Mouse (Mus musculus): ENCODE data around the gene Gm44579.
A peak's percentile ranks its signal among the peaks of the same experiment; 100 is the strongest.

Gene Gm44579

DNA sequence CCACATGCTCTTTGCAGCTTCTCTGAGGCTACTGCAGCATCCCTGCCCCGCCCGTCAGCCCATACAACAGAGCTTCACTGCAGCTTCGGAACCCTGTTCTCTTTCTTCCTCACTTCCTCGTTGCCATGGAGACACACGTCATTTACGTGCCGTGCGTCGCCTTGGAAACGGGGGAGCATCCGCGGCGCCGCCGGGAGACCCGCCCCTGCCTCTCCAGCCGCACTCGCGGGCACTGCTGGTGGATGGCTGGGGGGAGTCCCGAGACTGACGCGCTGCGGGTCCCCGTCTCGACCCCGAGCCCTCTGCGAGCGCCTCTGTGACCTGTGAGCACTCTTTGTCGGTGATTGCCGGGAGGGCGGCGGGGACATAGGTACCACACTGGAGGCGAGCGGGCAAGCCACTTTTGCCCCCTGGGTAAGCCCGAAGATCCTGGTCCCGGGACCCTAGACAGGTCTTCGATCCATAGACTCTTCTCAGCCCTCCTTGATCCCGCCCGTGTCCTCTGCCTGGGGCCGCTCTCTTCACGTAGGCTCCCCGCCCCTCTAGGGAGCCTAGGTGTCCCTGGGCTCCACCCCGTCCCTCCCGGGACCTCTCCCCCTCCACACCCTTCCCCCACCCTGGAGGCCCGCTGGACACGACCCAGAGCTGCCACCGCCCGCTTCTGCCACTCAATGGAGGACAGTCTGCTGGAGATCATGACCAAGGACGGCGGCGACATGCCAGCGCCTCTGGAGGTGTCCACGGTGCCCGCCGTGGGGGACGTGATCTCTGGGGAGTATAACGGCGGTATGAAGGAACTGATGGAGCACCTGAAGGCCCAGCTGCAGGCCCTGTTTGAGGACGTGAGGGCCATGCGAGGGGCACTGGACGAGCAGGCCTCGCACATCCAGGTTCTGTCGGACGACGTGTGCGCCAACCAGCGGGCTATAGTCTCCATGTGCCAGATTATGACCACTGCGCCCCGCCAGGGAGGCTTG, 52.8 kb downstream of the Gm44579 start:
- peak; percentile 98 for DNase-seq (ENCODE audit: low read depth, low spot score)

DNA sequence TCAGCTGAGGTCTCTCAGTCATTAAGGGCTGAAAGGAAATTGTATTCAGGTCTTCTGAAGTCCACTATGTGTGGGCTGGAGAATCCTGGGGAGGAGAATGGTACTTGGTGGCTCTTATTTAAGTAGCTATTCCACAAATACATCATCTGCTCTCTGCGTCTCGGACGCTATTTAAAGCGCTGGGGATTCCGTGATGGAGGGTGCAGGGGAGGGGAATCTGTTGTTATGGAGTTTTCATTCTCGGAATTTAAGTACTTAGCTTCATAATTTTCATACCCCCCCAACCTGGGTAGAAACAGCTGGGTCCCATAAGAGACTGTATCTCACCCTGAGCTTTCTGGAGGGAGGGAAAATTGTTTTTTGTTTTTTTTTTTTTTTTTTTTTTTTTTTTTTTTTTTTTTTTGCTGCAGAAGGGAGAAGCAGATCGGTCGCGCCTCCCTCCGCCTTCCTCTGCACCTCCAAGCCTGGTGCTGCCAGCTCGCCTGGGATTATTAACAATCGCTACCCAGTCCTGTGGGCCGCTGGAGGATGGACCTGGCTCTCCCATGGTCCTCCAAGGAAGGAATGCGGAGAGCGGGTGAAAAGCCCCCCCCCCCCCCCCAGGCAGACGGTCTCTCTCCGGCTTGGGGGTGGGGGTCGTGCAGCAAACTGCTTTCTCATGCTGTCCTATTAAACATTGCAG, 53.7 kb downstream of the Gm44579 start, which contains the start of gene Ccdc184:
Gene Ccdc184, plus strand, starts transcription at position 196 of the 682 bp plus-strand sequence.
- no peak for DNase-seq (ENCODE audit: low read depth, low spot score)

DNA sequence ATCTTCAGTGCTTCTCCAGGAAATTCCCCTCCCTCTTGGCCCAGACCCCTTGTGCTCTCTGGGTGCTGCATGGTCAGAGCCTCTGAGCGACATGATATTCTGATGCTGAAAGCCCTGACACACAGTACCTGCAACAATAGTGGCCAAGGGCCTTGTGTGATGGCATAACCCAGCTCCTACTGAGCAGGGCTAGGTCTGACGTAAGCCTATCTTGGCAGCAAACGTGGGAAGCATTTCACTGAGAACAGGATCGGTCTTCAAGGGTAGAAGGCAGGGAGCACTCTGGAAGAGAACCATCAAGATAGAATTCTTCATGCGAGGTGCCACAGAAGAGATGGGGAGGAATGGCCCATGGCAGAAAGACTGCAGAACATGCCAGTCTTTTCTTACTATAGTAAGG, 55.3 kb downstream of the Gm44579 start, which contains the start of gene Asb8:
Gene Asb8, minus strand, starts transcription at position 101 of the 400 bp plus-strand sequence.
- DNase-seq (ENCODE audit: low read depth, low spot score), result no peak

DNA sequence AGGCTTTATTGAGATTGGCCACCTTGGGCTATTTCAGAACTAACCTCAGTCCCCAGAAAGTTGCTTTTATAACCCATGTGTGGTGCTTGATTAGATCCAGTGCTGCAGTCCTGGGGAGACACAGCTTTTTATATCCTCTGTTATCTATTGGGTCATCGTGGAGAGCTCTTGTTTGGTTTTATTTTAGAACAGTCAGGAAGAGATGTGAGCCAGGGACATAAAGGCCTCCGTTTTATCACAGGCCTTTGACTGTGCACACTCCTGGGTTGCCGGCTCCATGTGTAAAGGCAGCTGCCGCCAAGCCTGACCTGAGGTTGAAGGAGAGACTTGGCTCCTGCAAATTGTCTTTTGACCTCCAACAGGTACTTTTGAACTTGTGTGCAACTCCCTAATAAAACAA, 58.2 kb downstream of the Gm44579 start:
- no peak for DNase-seq (ENCODE audit: low read depth, low spot score)

DNA sequence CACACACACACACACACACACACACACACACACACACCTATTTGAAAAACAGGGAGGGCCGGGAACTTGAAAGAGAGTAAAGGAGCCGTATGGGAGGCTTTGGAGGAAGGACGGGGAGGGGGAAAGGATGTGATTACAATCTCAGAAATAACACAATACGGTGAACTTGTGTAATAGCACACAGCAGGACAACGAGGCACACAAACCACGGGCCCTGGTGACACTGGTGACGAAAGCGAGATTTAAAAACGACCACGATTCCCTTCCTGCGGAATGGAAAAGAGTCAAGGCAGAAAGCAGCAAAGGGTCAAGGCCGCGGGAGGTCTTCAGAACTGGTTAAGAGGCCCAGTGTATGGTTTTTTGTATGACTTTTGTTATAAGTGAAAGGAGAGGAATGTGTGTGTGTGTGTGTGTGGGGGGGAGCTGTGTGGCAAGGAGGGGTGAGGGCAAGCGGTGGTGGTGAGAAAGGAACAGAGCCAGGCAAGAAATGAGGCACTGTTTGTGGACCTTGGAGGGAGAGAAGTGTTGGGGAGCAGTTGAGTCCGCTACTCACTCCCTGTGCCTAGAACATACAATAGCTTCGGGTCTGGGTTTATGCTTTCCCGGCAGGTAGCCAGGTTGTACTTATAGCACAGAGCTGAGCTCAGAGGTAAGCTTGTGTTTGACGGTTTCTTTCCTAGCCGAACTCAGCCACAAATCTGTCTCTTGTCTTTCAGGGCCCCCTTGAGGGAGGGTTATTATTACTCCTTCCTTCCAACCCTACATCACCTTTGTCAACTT, 59.6 kb downstream of the Gm44579 start:
- no peak for DNase-seq (ENCODE audit: low read depth, low spot score)

DNA sequence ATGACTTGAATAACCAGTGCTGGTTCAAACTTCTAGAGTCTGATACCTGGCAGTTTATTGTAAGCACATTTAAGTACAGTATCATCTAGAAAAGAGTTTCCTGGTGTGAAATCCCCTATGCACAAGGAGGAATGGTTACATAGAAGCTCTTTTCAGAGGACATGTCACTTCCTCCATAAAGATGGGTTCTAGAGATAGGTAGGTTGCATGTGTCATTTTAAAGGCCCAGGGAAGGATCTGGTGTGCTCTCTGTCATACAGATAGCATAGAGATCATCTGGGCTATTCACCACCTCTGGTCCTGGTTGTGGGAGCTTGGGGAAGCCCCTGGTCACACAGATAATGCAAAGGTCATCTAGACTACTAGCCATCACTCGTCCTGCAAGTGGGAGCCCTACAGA, 63.5 kb downstream of the Gm44579 start:
- no peak for DNase-seq (ENCODE audit: low read depth, low spot score)

DNA sequence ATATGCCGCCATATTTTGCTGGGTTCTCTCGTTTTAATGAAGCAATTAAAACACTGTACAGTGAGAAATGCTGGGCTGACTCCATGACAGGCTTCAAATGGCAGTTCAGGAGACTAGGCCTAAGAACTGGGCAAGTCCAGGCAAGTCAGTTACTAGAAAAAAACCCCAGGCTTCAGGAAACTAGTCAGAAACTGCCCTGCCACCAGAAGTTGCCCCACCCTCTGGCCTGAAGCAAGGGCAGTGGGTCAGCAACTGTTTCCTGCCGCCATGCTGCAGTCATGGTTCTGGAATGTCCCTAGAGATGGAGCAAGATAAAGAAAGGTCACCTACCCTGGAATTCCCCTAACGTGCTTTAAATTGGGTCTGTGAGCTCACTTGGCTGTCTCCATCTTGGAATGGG, 64.8 kb downstream of the Gm44579 start:
- DNase-seq (ENCODE audit: low read depth, low spot score), result peak; percentile 89

DNA sequence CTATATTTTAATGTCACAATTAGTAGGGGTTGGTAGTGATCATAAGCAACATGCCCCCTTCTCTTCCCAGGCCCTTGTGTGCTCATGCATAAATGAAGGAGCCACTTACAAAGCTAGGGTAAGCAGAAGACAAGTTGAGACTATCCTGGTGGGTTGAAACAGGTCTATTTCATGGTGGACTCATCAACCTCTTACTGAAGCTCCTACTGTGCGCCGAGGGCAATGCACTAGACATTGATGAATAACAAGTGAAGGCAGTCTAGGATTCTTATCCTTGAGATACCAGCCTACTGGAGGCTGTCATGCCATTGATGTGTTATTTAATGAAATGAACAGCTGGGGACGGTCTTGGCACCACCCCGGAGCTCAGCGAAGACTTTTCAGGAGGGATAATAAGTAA, 65.5 kb downstream of the Gm44579 start:
- DNase-seq (ENCODE audit: low read depth, low spot score), result peak; percentile 48

DNA sequence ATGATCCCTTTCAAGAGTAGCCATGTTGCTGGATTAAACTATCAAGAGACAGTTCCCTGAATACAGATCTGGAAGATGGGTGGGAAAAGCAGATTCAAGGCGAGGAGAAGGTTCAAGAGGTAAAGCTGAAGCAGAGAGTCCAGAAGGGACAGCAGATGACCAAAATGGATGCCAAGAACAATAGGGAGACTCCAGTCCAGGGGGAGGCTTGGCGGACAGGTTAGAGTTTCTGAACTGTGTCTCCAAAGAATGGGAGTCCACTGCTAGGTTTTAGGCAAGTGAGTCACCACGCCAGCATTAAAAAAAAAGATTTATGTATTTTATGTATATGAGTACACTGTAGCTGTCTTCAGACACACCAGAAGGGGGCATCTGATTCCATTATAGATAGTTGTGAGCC, 66.1 kb downstream of the Gm44579 start:
- DNase-seq (ENCODE audit: low read depth, low spot score), result no peak

DNA sequence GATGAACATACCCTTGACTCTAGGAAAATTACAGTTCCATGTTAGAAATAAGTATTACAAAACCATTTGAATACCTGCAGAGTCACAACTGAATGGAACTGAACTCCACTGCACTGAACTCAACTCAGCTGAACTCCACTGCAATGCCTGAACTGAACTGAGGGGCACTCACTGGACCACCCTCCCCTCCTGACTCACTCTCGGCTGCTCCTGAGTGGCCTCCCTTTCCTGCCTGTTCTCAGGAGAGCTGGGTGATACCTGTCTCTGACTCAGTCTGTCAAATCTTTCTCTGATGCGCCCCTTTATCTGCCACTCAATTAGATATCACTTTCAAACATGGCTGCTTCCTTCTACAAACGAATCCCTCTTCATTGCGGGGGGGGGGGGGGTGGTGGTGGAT, 66.6 kb downstream of the Gm44579 start:
- no peak for DNase-seq (ENCODE audit: low read depth, low spot score)

DNA sequence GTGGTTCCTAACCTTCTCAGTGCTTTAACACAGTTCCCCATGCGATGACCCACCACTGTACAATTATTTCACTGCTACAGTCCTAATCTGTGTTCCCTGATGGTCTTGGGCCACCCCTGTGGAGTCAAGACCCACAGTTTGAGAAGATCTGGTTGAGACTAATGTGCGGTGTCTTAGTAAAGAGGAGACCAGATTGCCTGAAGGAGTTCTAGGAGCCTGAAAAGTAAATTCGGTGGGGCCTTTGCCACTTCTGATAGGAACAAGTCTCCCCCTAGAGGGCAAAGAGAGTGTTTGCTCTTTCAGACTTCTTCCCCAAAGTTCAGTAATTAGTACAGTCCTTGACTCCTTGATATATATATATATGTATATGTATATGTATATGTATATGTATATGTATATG, 67.2 kb downstream of the Gm44579 start:
- DNase-seq (ENCODE audit: low read depth, low spot score), result peak; percentile 85

DNA sequence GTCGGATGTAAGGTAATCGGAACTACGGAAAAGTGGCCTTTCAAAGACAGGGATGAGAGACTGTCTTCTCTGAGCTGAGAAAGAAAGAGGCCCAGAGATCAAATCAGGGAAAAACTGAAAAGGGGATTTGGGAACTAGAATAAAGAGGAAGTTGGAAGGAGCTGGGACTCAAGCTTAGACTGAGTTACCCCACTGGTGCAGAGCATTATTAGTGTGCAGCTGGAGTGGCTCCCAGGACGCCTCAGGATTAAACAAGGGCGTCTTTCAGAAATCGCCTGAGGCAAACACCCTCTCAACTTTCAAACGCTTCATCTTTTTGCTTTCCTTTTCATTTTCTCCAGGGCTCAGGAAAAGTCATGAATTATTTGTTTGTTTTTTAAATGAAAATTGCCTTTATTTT, 67.9 kb downstream of the Gm44579 start:
- DNase-seq (ENCODE audit: low read depth, low spot score), result no peak

DNA sequence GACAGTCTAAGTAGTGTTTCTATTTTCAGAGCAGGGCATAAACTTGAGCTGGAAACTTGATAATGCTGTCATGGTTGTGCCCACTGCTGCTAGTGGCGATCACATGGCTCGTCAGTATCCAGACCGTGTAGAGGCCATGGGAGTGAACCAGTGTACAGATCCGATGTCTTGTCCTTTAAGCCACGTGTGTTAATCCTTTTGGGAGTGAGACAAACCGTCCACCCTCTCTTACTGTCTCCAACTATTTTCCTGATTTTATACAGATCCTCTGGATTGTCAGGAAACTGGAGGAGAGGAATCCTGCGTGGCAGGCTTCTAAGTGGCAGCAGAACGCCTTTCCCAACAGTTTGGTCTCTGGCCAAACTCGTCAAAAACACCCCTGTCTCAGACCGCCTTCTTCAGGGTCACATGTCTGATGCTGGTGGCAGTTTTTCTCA, 71.6 kb downstream of the Gm44579 start:
- DNase-seq (ENCODE audit: low read depth, low spot score), result no peak

DNA sequence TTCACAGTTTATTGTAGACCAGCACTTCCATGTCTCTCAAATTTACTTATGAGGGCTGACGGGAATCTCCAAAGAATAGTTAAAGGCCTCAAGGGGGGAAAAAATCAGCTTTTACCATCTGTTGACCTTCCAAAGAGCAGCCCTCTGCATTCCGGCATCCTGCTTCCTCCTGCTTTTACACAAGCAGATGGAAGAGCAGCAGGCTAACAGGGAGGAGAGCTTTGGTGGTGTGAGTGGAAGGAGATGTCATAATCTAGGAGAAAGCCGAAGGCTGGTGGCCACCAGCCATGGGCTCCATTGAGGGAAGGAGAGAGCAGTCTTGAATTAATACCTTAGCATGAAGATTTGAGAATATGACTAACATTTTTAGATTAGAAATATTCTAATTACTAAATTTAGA, 72.4 kb downstream of the Gm44579 start:
- DNase-seq (ENCODE audit: low read depth, low spot score), result no peak

DNA sequence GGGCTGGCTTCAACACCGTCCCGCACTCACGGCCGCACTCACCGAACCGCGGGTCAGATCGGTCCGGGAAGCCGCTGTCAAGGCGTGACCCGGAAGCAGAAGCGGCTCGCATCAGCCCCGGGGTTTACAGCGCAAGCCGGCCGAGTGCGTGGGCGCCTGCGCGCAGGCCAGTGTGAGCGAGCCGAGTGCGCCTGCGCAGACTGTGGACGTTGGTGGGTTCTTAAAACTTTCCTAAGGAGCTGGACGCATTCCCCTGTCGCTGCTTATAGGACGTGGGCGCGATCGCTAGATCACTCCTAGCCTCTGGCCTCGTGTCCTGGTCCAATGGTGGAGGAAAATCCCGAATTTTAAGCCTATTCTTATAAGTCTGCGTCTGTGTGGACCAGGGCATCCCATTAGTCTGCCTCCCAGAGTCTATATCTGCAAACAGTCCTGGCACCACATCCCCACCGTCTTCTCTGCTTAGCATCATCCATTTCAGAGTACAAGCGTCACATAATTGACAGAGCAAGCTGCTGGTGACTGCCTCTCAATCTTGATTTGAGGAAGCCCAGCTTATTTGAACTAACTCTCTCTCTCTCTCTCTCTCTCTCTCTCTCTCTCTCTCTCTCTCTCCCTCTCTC, 75.1 kb downstream of the Gm44579 start:
- peak; percentile 91 for DNase-seq (ENCODE audit: low read depth, low spot score)

DNA sequence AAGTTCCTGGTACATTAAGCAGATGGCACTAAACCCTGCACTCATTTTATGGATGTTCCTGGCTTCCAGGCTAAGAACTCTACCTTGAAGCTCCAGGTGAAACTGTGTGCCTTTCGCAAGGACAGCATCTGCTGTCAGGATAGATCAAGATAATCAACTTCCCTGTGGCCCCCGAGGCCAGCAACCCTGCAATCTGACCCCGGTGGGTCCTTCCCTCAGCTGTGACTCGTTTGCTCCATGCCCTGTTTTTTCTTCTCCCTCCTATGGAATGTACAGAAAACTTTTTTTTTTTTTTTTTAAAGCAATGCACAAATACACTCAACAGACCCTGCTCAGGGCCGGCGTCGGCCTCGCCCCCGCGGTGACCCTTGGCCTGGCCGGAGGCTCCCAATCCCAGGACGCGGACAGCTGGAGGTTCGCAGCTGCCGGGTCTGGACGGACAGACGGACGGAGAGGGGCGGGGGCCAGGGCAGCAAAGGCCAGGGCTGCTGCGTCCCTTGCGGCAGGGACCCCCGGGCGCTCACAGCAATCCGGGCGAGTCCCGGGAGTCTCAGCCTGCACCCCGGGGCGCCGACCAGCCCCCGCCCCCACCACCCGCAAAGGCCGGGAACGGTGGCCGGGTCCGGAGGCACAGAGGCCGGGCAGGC, 75.8 kb downstream of the Gm44579 start:
- peak; percentile 28 for DNase-seq (ENCODE audit: low read depth, low spot score)

DNA sequence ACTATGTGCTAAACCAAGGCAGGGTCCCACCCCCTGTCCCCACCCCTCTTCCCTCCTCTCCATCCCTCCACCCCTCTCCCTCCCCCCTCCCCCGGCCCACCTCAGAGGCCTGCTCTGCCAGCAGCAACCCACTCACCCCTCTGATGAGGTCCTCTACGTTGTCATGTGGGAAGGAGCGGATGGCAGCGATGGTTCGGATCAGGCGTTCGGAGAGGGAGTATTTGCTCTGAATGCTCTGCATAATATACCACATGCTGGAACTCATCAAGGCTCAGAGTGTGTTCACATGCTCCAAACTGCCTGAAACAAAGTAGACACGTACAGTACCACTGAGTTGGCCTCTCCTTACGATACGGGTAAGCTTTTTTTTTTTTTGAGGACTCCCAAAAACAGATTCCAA, 78.3 kb downstream of the Gm44579 start:
- no peak for DNase-seq (ENCODE audit: low read depth, low spot score)

DNA sequence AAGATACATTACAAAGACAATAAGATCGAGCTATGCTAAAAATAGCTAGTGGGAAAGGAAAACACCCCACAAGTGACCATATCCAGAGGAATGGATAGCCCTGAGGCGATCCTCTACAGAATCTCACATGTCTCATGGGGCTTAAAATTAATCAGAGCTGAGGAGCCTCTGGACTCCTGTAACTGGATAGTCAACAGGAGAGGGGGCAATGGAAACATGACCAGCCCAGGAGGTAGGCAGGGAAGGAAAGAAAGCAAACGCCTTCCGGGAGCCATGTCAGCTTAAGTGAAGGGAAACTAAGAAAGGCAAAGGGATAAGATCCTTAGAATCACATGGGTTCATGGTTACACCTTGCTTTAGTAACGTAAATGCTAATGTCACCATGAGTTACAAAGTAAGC, 80.0 kb downstream of the Gm44579 start:
- no peak for DNase-seq (ENCODE audit: low read depth, low spot score)

DNA sequence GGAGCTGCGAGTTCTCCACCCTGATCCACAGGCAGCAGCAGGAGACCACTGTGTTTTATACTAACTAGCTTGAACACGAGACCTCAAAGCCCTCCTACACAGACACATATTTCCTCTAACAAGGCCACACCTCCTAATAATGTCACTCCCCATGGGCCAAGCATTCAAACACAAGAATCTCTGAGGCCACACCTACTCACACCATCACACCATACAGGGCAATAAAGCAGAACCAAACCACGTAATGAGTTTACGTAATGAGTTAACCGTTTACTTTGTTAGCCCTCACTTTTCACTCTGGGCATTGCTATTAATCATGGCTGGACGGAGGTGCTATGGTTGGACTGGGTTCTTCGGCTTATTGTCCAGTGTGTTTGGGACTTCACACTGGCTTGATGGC, 81.0 kb downstream of the Gm44579 start:
- DNase-seq (ENCODE audit: low read depth, low spot score), result no peak

DNA sequence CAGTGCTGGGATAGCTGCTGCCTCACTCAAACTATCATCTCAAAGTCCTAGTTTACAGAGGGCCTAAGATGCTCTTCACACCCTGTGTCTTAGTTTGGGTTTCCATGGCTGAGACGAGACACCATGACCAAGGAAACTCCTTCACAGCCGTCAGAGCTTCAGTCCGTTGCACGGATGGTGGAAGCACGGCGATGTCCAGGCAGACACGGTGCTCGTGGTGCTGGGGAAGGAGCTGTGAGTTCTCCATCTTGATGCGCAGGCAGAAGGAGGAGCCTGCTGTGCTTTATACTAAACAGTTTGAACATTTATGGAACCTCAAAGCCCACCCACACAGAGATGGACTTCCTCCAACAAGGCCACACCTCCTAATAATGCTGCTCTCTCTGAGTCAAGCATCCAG, 83.9 kb downstream of the Gm44579 start:
- DNase-seq (ENCODE audit: low read depth, low spot score), result no peak
